Mouse (Mus musculus): ENCODE data around the gene Brpf3. TPM values are rescaled to one million over a fixed set of nuclear protein-coding genes. Genes with fewer than 3 reads are reported as not detected.

The Brpf3 gene
- total and polyA plus RNA-seq, 3 experiments: 3.4 to 87.3 (median 30.9) TPM

DNA sequence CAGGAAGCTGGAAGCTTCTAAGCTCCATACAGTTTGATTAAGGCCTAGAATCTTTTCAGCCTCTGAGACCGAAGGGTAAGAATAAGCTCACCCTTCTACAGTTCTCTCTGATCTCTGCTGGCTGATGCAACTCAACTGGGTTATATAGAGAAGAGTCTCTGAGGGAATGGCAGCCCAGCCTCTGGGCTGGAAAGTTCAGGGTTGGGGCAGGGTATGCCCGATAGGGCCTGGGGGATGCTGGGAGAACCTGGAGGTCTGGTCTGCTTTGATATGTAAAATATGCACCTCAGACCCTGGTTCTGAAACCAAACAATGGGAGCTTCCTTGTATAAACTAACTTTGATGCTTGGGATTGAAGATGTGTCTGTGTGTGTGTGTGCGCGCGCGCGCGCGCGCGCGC, 13.4 kb upstream of the Brpf3 start:
- H3K4me3 ChIP-seq (ENCODE audit: low read depth, low read length): no peak overlapping the region
- no peaks in the 10 kb centered on the region for H3K9me3 ChIP-seq (replicated peaks)
- peaks cover 18% of the 10 kb centered on the region for H3K27me3 ChIP-seq (ENCODE audit: insufficient read depth, low read length)
- no peak for TF ChIP-seq CTCF (IDR thresholded peaks at IDR 0.05; ENCODE audit: low read depth, low read length)
- no peak for TF ChIP-seq TAL1 (conservative IDR thresholded peaks at IDR 0.05; ENCODE audit: low read depth, low read length)
- TF ChIP-seq POLR2AphosphoS5 (IDR thresholded peaks at IDR 0.05; ENCODE audit: insufficient replicate concordance, low read depth, low read length): no peak
- TF ChIP-seq GATA1 (IDR thresholded peaks at IDR 0.05; ENCODE audit: borderline replicate concordance, low read length): no peak
- TF ChIP-seq GATA2 (IDR thresholded peaks at IDR 0.05; ENCODE audit: borderline replicate concordance, low read depth, low read length): no peak
- DNase-seq (ENCODE audit: low spot score): no peak
- no peak for ATAC-seq (ENCODE audit: extremely low read depth, insufficient number of reproducible peaks, low FRiP score, poor library complexity, severe bottlenecking)
- no peaks in the 10 kb centered on the region for H3K36me3 ChIP-seq (replicated peaks)
- no peaks in the 10 kb centered on the region for H3K4me1 ChIP-seq (ENCODE audit: insufficient read depth, low read depth, low read length)

DNA sequence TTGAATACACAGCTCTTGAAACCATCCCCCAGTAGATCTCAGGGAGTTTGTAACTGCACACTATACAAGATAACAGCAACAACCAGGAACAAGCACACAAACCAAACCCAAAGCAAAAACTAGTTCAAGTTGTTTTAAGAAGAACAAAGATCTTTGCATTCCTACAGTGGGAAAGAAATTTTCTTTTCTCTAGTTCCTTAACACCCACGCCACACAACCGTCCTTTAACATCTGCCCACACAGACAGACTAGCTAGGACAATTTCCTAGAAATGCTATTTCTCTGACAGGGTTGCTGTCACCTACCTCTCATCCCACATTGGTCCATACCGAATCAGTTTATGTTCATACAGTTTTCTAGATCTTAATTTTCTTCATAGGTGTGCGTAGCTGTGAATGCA, 3.9 kb upstream of the Brpf3 start:
- Histone ChIP-seq H3K4me1 (ENCODE audit: insufficient read depth, low read depth, low read length) (peaks cover 21% of the 10 kb centered on the region), H3K27me3 (ENCODE audit: insufficient read depth, low read length) (peaks cover 23% of the 10 kb centered on the region), H3K9me3 (replicated peaks) (peaks cover 7% of the 10 kb centered on the region), H3K36me3 (replicated peaks) (no peaks in the 10 kb centered on the region), H3K4me3 (ENCODE audit: low read depth, low read length) (no peak overlapping the region)
- no peak for TF ChIP-seq CTCF (IDR thresholded peaks at IDR 0.05; ENCODE audit: low read depth, low read length)
- DNase-seq (ENCODE audit: low spot score) (no peak), ATAC-seq (ENCODE audit: extremely low read depth, insufficient number of reproducible peaks, low FRiP score, poor library complexity, severe bottlenecking) (no peak)

DNA sequence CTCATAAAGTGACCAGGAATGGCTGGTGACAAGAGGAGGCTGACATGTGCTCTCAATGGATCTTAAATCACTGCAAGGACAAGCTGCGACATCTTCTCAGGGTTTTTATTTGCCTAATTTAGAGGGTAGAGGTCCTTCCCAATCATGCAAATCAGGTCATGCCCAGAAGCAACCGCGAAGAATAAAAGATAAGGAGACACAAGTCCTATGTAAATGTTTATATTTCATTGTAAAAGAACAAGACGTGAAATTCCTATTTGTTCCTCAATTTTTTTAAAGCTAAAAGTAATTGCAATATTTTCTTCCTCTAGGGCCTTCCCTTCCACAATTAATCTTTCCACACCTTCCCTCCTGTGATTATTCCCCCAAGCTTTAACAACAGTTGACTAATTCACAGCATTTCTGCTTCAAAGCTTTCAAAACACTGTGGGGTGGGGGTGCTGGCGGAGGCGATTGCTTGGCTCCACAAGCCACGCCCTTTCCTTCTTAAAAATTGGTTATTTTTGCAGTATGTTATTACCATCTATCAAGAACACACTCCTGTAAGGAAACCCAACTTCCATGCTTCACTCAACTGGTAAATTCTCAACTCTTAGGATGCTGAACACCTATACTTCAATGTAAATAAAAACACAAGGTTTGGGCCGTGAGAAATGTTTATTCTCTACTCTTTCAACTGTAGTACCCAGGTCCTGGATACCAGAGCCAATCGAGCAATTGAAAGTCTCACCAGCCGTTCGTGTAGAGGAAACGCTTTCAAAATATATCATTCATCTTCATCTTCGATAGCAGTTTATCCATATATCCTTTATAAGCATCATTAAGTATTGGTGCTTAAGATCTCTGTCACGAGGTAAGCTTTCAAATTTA, 1.4 kb upstream of the Brpf3 start:
- Histone ChIP-seq H3K4me1 (ENCODE audit: insufficient read depth, low read depth, low read length) (peaks cover 42% of the 10 kb centered on the region), H3K9me3 (replicated peaks) (peaks cover 7% of the 10 kb centered on the region), H3K4me3 (ENCODE audit: low read depth, low read length) (no peak overlapping the region; the same call in 1 of the 2 replicates), H3K36me3 (replicated peaks) (no peaks in the 10 kb centered on the region), H3K27me3 (ENCODE audit: insufficient read depth, low read length) (peaks cover 11% of the 10 kb centered on the region)
- DNase-seq (ENCODE audit: low spot score): no peak
- ATAC-seq (ENCODE audit: extremely low read depth, insufficient number of reproducible peaks, low FRiP score, poor library complexity, severe bottlenecking): no peak
- TF ChIP-seq CTCF (IDR thresholded peaks at IDR 0.05; ENCODE audit: low read depth, low read length): no peak
- no peak for TF ChIP-seq GATA1 (IDR thresholded peaks at IDR 0.05; ENCODE audit: borderline replicate concordance, low read length)
- no peak for TF ChIP-seq TAL1 (conservative IDR thresholded peaks at IDR 0.05; ENCODE audit: low read depth, low read length)
- no peak for TF ChIP-seq GATA2 (IDR thresholded peaks at IDR 0.05; ENCODE audit: borderline replicate concordance, low read depth, low read length)
- TF ChIP-seq POLR2AphosphoS5 (IDR thresholded peaks at IDR 0.05; ENCODE audit: insufficient replicate concordance, low read depth, low read length): no peak

DNA sequence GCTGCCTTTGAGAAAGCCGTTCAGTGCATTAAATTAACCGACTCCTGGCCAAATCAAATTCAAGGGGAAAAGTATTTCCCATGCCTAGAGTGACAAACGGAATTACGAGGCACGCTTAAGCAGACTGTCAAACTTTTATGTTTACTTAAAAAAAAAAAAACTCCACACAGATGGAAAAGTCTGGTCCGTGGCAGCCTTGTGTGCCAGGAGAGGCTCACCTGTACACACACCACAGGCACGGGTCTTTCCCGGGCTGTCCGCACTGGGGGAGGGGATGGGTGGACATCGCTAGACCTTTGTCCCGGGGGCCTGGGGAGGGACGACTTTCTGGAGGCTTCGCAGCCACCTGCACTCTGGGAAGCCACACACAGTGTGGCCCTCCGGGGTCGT, 614 bp upstream of the Brpf3 start:
- DNase-seq (ENCODE audit: low spot score) (no peak), ATAC-seq (ENCODE audit: extremely low read depth, insufficient number of reproducible peaks, low FRiP score, poor library complexity, severe bottlenecking) (no peak)
- Histone ChIP-seq H3K36me3 (replicated peaks) (peaks cover 4% of the 10 kb centered on the region), H3K9me3 (replicated peaks) (peaks cover 4% of the 10 kb centered on the region), H3K4me1 (ENCODE audit: insufficient read depth, low read depth, low read length) (peaks cover 50% of the 10 kb centered on the region), H3K4me3 (ENCODE audit: low read depth, low read length) (peak overlapping the region; percentile 80), H3K27me3 (ENCODE audit: insufficient read depth, low read length) (peaks cover 8% of the 10 kb centered on the region)
- TF ChIP-seq CTCF (IDR thresholded peaks at IDR 0.05; ENCODE audit: low read depth, low read length) (no peak), TAL1 (conservative IDR thresholded peaks at IDR 0.05; ENCODE audit: low read depth, low read length) (no peak), POLR2AphosphoS5 (IDR thresholded peaks at IDR 0.05; ENCODE audit: insufficient replicate concordance, low read depth, low read length) (no peak), GATA1 (IDR thresholded peaks at IDR 0.05; ENCODE audit: borderline replicate concordance, low read length) (no peak), GATA2 (IDR thresholded peaks at IDR 0.05; ENCODE audit: borderline replicate concordance, low read depth, low read length) (no peak)

DNA sequence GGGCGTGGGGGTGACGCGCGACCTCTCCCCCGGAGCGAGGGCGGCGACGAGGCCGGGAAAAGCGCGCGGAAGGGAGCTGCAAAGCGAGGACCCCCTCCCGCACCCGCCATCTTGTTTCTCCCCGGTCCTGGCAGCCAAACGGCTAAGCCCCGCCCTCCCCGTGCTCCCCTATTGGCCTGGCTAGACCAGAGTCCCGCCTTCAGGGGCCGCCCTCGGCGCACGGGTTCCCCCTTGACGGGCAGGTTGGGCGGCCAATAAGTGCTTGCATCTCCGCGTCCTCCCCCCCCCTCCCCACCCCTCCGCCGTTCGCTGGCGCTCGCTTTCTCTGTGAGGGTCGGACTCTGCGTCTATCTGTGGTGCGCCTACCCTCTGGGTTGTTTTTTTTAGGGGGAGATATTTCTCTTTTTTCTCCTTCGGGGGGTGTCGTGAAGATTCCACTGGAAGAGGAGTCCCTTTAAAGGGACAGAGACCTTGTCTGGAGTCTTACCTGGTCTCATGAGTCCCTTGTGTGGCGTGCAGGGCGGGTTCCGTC, 650 bp downstream of the Brpf3 start:
- Histone ChIP-seq H3K4me1 (ENCODE audit: insufficient read depth, low read depth, low read length) (peaks cover 60% of the 10 kb centered on the region), H3K4me3 (ENCODE audit: low read depth, low read length) (peak overlapping the region; percentile 80), H3K27me3 (ENCODE audit: insufficient read depth, low read length) (peaks cover 4% of the 10 kb centered on the region), H3K9me3 (replicated peaks) (no peaks in the 10 kb centered on the region), H3K36me3 (replicated peaks) (peaks cover 16% of the 10 kb centered on the region)
- peak; percentile 100 for DNase-seq (ENCODE audit: low spot score)
- ATAC-seq (ENCODE audit: extremely low read depth, insufficient number of reproducible peaks, low FRiP score, poor library complexity, severe bottlenecking): peak; percentile 97
- no peak for TF ChIP-seq GATA2 (IDR thresholded peaks at IDR 0.05; ENCODE audit: borderline replicate concordance, low read depth, low read length)
- no peak for TF ChIP-seq CTCF (IDR thresholded peaks at IDR 0.05; ENCODE audit: low read depth, low read length)
- TF ChIP-seq GATA1 (IDR thresholded peaks at IDR 0.05; ENCODE audit: borderline replicate concordance, low read length): no peak
- no peak for TF ChIP-seq TAL1 (conservative IDR thresholded peaks at IDR 0.05; ENCODE audit: low read depth, low read length)
- no peak for TF ChIP-seq POLR2AphosphoS5 (IDR thresholded peaks at IDR 0.05; ENCODE audit: insufficient replicate concordance, low read depth, low read length)

DNA sequence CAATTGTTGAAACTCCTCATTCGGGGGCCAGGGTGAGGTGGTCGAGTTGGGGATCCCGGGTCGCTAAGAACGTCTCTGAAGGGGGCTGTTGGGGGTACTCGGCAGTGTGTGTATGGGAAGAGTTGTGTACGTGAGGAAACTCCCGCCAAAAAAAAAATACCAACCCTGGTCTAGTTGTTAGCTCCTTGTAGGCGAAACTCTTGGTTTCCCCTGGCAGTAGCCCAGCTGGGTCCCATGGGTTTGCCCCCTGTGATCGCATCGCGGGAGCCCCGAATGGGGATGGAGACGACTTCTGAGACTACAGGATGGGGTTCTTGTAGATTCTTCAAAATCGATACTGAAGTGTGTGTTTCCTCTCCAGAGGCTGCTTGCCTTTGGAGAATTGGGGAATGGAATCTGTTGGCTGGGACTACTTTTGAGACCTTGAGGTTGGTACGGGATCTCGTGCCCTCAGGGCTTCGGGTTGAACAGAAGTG, 1.2 kb downstream of the Brpf3 start:
- H3K4me3 ChIP-seq (ENCODE audit: low read depth, low read length): peak overlapping the region; percentile 80
- H3K36me3 ChIP-seq (replicated peaks): peaks cover 21% of the 10 kb centered on the region
- peaks cover 62% of the 10 kb centered on the region for H3K4me1 ChIP-seq (ENCODE audit: insufficient read depth, low read depth, low read length)
- TF ChIP-seq TAL1 (conservative IDR thresholded peaks at IDR 0.05; ENCODE audit: low read depth, low read length) (no peak), GATA1 (IDR thresholded peaks at IDR 0.05; ENCODE audit: borderline replicate concordance, low read length) (no peak), POLR2AphosphoS5 (IDR thresholded peaks at IDR 0.05; ENCODE audit: insufficient replicate concordance, low read depth, low read length) (no peak), GATA2 (IDR thresholded peaks at IDR 0.05; ENCODE audit: borderline replicate concordance, low read depth, low read length) (no peak), CTCF (IDR thresholded peaks at IDR 0.05; ENCODE audit: low read depth, low read length) (no peak)
- DNase-seq (ENCODE audit: low spot score): peak; percentile 47
- no peaks in the 10 kb centered on the region for H3K9me3 ChIP-seq (replicated peaks)
- no peaks in the 10 kb centered on the region for H3K27me3 ChIP-seq (ENCODE audit: insufficient read depth, low read length)
- no peak for ATAC-seq (ENCODE audit: extremely low read depth, insufficient number of reproducible peaks, low FRiP score, poor library complexity, severe bottlenecking)
